ENCODE assay signal across 18 mouse cellular contexts in genomic region chr13:93251732-93252131, GRCm38 (mm10).
"Had no signal": no experiment of that assay in that cellular context is flagged by ENCODE, and none has a peak within 500 bp of the region (broad histone marks: within the 10 kb centered on the region; RNA-seq: fewer than 3 reads in every experiment).

No protein-coding gene starts in this region.

- ATAC-seq: intestine, postnatal 0 days had no signal

- H3K4me2 ChIP-seq: limb, embryonic 13.5 days; liver, embryonic 13.5 days; lung, embryonic 14.5 days; midbrain, embryonic 12.5 days; midbrain, embryonic 15.5 days; stomach, embryonic 15.5 days had no signal

- H3K4me3 ChIP-seq: layer of hippocampus, adult 2 months; limb, embryonic 10.5 days; limb, embryonic 13.5 days; liver, embryonic 13.5 days; midbrain, embryonic 12.5 days; midbrain, embryonic 15.5 days; stomach, embryonic 15.5 days had no signal

- H3K27ac ChIP-seq: kidney, postnatal 0 days; layer of hippocampus, adult 2 months; limb, embryonic 10.5 days; limb, embryonic 13.5 days; liver, embryonic 13.5 days; midbrain, embryonic 12.5 days; midbrain, embryonic 15.5 days; stomach, embryonic 15.5 days had no signal

- H3K4me1 ChIP-seq: limb, embryonic 10.5 days; limb, embryonic 13.5 days; liver, embryonic 13.5 days; midbrain, embryonic 12.5 days; midbrain, embryonic 15.5 days; stomach, embryonic 15.5 days had no signal

- H3K27me3 ChIP-seq: limb, embryonic 13.5 days; liver, embryonic 13.5 days; midbrain, embryonic 12.5 days; midbrain, embryonic 15.5 days; stomach, embryonic 15.5 days had no signal

- H3K9me3 ChIP-seq: limb, embryonic 10.5 days; limb, embryonic 13.5 days; liver, embryonic 13.5 days; midbrain, embryonic 12.5 days; midbrain, embryonic 15.5 days; stomach, embryonic 15.5 days had no signal

- DNase-seq: kidney, adult 2 months; kidney, postnatal 25 days; layer of hippocampus, adult 9-11 months; liver; liver, embryonic 13.5 days; lung, embryonic 14.5 days; lung, postnatal 14 days; right cerebral cortex, postnatal 25 days; spleen, adult 18-20 months; thymus, postnatal 25 days had no signal

- H3K9ac ChIP-seq: limb, embryonic 13.5 days; liver, embryonic 13.5 days; lung, embryonic 14.5 days; midbrain, embryonic 12.5 days; midbrain, embryonic 15.5 days; stomach, embryonic 15.5 days had no signal

- H3K36me3 ChIP-seq: limb, embryonic 10.5 days; limb, embryonic 13.5 days; liver, embryonic 13.5 days; midbrain, embryonic 12.5 days; midbrain, embryonic 15.5 days; stomach, embryonic 15.5 days had no signal
